ENCODE assay signal across 10 mouse cellular contexts in genomic region chr17:83897361-83897799, GRCm38 (mm10). TPM values are rescaled to one million over a fixed set of nuclear protein-coding genes. Genes with fewer than 3 reads are reported as not detected.
DNase-seq lines count a peak whose midpoint lies in the region; ATAC-seq and TF ChIP-seq lines count a peak whose summit lies in the region.
"Had no signal": no experiment of that assay in that cellular context is flagged by ENCODE, and none has a peak within 500 bp of the region (broad histone marks: within the 10 kb centered on the region; RNA-seq: fewer than 3 reads in every experiment).

No protein-coding gene starts in this region.

- no peaks in the 10 kb centered on the region for H3K9me3 ChIP-seq in heart, embryonic 16.5 days (replicated peaks; ENCODE audit: control insufficient read depth, low read length)
- H3K9me3 ChIP-seq: heart, embryonic 15.5 days; midbrain, embryonic 12.5 days had no signal

- H3K4me1 ChIP-seq in heart, embryonic 16.5 days (ENCODE audit: control insufficient read depth, insufficient read depth, low read length) = peaks cover 15% of the 10 kb centered on the region
- H3K4me1 ChIP-seq: midbrain, embryonic 12.5 days had no signal

- peak; percentile 25 for DNase-seq in adrenal gland, postnatal 10 days
- DNase-seq in adrenal gland, adult (ENCODE audit: inconsistent age in 2 of 2, low spot score in 1 of 2) = no peak
- no peak for DNase-seq in layer of hippocampus, adult 2 months (ENCODE audit: low spot score in 2 of 2)
- DNase-seq in layer of hippocampus, adult 18-20 months (ENCODE audit: low spot score in 2 of 2) = no peak
- peak; percentile 34 for DNase-seq in lung, postnatal 25 days (ENCODE audit: low spot score)
- DNase-seq in testis, postnatal 14 days (ENCODE audit: low spot score) = no peak
- DNase-seq in testis, postnatal 10 days (ENCODE audit: low spot score) = no peak

- ATAC-seq in heart, embryonic 16.5 days (replicated peaks; ENCODE audit: extremely low read depth, insufficient read depth, low FRiP score) = no peak

- TF ChIP-seq CTCF in layer of hippocampus, adult 2 months (conservative IDR thresholded peaks at IDR 0.05) = no peak

- H3K4me3 ChIP-seq in layer of hippocampus, adult 2 months = no peak overlapping the region
- H3K4me3 ChIP-seq in heart, embryonic 16.5 days (ENCODE audit: low read length) = no peak overlapping the region
- H3K4me3 ChIP-seq: heart, embryonic 15.5 days; midbrain, embryonic 12.5 days had no signal

- H3K27ac ChIP-seq in layer of hippocampus, adult 2 months = peak overlapping the region; percentile 32; the same call in 1 of the 2 replicates
- peak overlapping the region; percentile 7; the same call in 1 of the 2 replicates for H3K27ac ChIP-seq in heart, embryonic 16.5 days (ENCODE audit: low read length)
- H3K27ac ChIP-seq: heart, embryonic 15.5 days; midbrain, embryonic 12.5 days had no signal

- H3K9ac ChIP-seq in heart, embryonic 16.5 days (ENCODE audit: low read length) = 0 out of 2 replicates have a peak overlapping the region, but pooled peaks have one; percentile 18
- H3K9ac ChIP-seq: heart, embryonic 15.5 days; midbrain, embryonic 12.5 days had no signal

- H3K4me2 ChIP-seq in heart, embryonic 16.5 days (ENCODE audit: low read depth, low read length) = no peak overlapping the region
- H3K4me2 ChIP-seq: heart, embryonic 15.5 days; midbrain, embryonic 12.5 days had no signal

- no peaks in the 10 kb centered on the region for H3K36me3 ChIP-seq in heart, embryonic 16.5 days (ENCODE audit: control insufficient read depth, insufficient read depth)
- H3K36me3 ChIP-seq: heart, embryonic 15.5 days; midbrain, embryonic 12.5 days had no signal

- H3K27me3 ChIP-seq in heart, embryonic 16.5 days (ENCODE audit: control insufficient read depth, insufficient read depth, low read length) = no peaks in the 10 kb centered on the region
- H3K27me3 ChIP-seq: heart, embryonic 15.5 days; midbrain, embryonic 12.5 days had no signal

- 82% methylated on average over 8 of the region's 8 CpGs for WGBS in heart, embryonic 16.5 days

RNA-seq across cellular contexts. Expression of gene Haao, which starts 49.6 kb away (rescaled TPM):
- 10 to 100 TPM; 12.6 to 27.1 TPM for total RNA-seq in adrenal gland, postnatal 10 days (2021)
- not detected for total RNA-seq in layer of hippocampus, adult 2 months (2021)
- total RNA-seq in layer of hippocampus, adult 18-20 months (2021) = under 1 TPM in 1 of 2 experiments, not detected in 1; 0.30 TPM
- polyA plus RNA-seq in heart, embryonic 16.5 days (2015; fragmentation: Nextera tagmentation; extraction: Ambion mirVana) = 0.67 and 1.7 TPM in 2 replicates

Comparison
In these comparisons a context has a peak if more than half of its experiments do, and no peak if none do; other contexts are left out.
1. DNase-seq: peak in adrenal gland, postnatal 10 days (single experiment) and lung, postnatal 25 days (single experiment); none in adrenal gland, adult (0 of 2), layer of hippocampus, adult 2 months (0 of 2), layer of hippocampus, adult 18-20 months (0 of 2), testis, postnatal 14 days (single experiment) and testis, postnatal 10 days (single experiment).
2. RNA of gene Haao, which starts 49.6 kb away (total RNA-seq): 12.6 to 27.1 TPM in adrenal gland, postnatal 10 days; not detected in layer of hippocampus, adult 2 months and 0.30 TPM in layer of hippocampus, adult 18-20 months; every median in the first group is over 10 times any median in the second.